Mouse (Mus musculus) thymus, postnatal 36 days (tissue): Measurements from ENCODE around the gene Gast.
A peak's percentile ranks its signal among the peaks of the same experiment; 100 is the strongest.

Source experiments
- DNase-seq, 2 experiments: peaks; one replicate each; pipeline ENCODE4 v3.0.0; 2022; ENCODE audit warnings: mixed read lengths in 2 of 2

Gast gene

GRCm38 (mm10) chr11:100362979-100363562 lies 28.9 kb downstream of the Gast start:
- peak; percentile 69 to 74 for DNase-seq

GRCm38 (mm10) chr11:100369145-100369544 lies 34.9 kb downstream of the Gast start:
- DNase-seq, result no peak

- no peak for DNase-seq
Observed at GRCm38 (mm10) chr11:100369822-100370221, 35.6 kb downstream of the Gast start.

- no peak for DNase-seq
Observed at GRCm38 (mm10) chr11:100371981-100372558, 37.9 kb downstream of the Gast start.

- no peak for DNase-seq
Observed at GRCm38 (mm10) chr11:100375127-100375526, 40.9 kb downstream of the Gast start.

GRCm38 (mm10) chr11:100376005-100376404 lies 41.8 kb downstream of the Gast start:
- DNase-seq, result no peak

- no peak for DNase-seq
Observed at GRCm38 (mm10) chr11:100376746-100377389, 42.7 kb downstream of the Gast start.

GRCm38 (mm10) chr11:100377989-100378388 lies 43.8 kb downstream of the Gast start:
- DNase-seq, result no peak

GRCm38 (mm10) chr11:100378446-100378845 lies 44.2 kb downstream of the Gast start:
- DNase-seq, result no peak

GRCm38 (mm10) chr11:100379311-100379710 lies 45.1 kb downstream of the Gast start:
- no peak for DNase-seq

- DNase-seq, result no peak
Observed at GRCm38 (mm10) chr11:100382682-100383081, 48.5 kb downstream of the Gast start.

- no peak for DNase-seq
Observed at GRCm38 (mm10) chr11:100385016-100385415, 50.8 kb downstream of the Gast start.

- no peak for DNase-seq
Observed at GRCm38 (mm10) chr11:100386586-100386985, 52.4 kb downstream of the Gast start.
